Mouse (Mus musculus) brain, embryonic 14.5 days (tissue): ENCODE measurements around the gene Ssbp4.

Experiments
- CTCF ChIP-seq: fragments of 200-500 bp; IDR thresholded peaks from 2 replicates; pipeline ENCODE4 v1.5.1; 2012; ENCODE audit warnings: inconsistent platforms, mild to moderate bottlenecking, moderate library complexity, borderline replicate concordance; ENCODE audit not compliant: insufficient read depth, insufficient read length; ENCODE audit errors: extremely low read depth
- POLR2A ChIP-seq: fragments of 200-500 bp; IDR thresholded peaks from 2 replicates; pipeline ENCODE4 v1.6.1; 2012; ENCODE audit warnings: mild to moderate bottlenecking, inconsistent platforms, borderline replicate concordance; ENCODE audit not compliant: poor library complexity, insufficient read depth, insufficient read length, severe bottlenecking; ENCODE audit errors: extremely low read depth

DNA sequence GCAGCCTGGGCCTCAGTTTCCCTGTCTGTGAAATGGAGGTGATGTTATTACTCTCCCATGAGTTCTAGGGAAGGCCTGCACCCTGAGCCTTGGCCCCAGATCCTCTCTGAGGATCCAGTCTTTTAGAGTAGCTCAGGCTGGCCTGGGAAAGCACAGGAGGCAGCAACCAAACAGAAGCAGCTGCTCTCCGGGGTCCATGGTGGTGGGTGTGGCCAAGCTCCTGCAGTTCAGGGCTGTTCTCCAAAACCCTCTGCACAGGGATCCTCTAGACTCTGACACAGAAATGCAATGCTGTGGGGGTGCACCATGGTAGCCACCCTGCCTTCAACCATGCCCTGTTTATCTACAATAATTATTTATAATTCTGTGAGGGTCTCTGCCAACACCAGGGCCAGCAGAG, 5.1 kb upstream of the Ssbp4 start:
- TF ChIP-seq CTCF (no peak), POLR2A (no peak)
